Mouse (Mus musculus) lung, postnatal 0 days (tissue): ENCODE measurements around the gene Gm6583.

ENCODE experiments used
- CTCF ChIP-seq: IDR thresholded peaks from 2 replicates; pipeline ENCODE4 v1.5.1; 2016; ENCODE audit warnings: antibody characterized with exemption, mild to moderate bottlenecking
- EP300 ChIP-seq: IDR thresholded peaks from 2 replicates; pipeline ENCODE4 v1.6.1; 2016; ENCODE audit warnings: antibody characterized with exemption, mild to moderate bottlenecking, control low read depth

DNA sequence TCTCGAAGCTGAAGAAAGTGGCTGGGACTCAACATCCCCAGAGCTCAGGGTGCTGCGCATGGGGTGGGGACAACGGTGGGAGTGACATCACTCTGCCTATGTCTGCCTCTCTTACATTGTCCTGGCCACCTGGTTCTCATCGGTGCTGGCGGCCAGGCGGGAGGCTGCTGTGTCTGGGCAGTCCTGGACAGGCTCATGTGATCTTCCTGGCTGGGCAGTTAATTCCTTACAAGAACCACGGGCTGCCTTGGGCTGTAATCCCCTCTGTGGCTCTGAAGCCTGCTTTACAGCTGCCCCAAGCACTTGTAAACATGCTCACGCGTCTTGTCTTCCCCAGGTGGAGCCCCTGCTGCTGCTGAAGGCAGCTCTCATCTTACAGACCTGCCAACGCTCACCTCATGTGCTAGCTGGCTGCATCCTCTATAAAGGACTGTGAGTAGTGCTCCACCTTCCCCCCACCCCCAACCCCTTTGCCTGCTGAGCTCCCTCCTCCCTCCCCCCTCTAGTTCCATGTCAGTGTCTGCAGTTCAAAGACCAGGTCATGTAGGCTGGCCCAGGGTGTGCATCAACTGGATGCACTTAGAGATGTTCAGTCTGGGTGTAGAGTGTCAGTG, 8.5 kb upstream of the Gm6583 start:
- TF ChIP-seq EP300 (no peak), CTCF (no peak)
